Mouse (Mus musculus): ENCODE measurements around the gene Ppp2r5e.

- TF ChIP-seq CTCF (IDR thresholded peaks at IDR 0.05) (no peak), POLR2A (IDR thresholded peaks at IDR 0.05; ENCODE audit: insufficient read depth, low read depth, low read length) (no peak), EP300 (IDR thresholded peaks at IDR 0.05; ENCODE audit: insufficient read depth, low read depth, low read length) (no peak)
Measured at GRCm38 (mm10) chr12:75528857-75529808, 66.9 kb downstream of the Ppp2r5e start.
